Mouse (Mus musculus) left cerebral cortex, adult 8-10 months (tissue): Measurements from ENCODE around the gene Prrc2a. TPM values are rescaled to one million over a fixed set of nuclear protein-coding genes. Genes with fewer than 3 reads are reported as not detected.
"Not testable (repeated sequence)": the region's sequence is repeated elsewhere in the genome, so short reads cannot be mapped to it uniquely, and the experiment has no call there.

ENCODE experiments used
- DNase-seq, 2 experiments: peaks; one replicate each; pipeline ENCODE4 v3.0.0; 2022; ENCODE audit warnings: low spot score in 2 of 2
- total RNA-seq, 4 experiments: library from RNA; stranded (reverse); gene quantifications; 2 replicates each; pipeline ENCODE4 v1.2.4; 2022

The Prrc2a gene
- total RNA-seq, 4 experiments from 2014 or later, result 272 to 295 (median 280) TPM

GRCm38 (mm10) chr17:35135591-35136320 lies 28.9 kb downstream of the Prrc2a start:
- no peak for DNase-seq

GRCm38 (mm10) chr17:35134801-35135590 lies 29.7 kb downstream of the Prrc2a start, which contains the start of gene Bag6:
Gene Bag6 (plus strand): TSS chr17:35135178.
- peak; percentile 93 to 95 for DNase-seq

GRCm38 (mm10) chr17:35133517-35133916 lies 31.2 kb downstream of the Prrc2a start:
- DNase-seq, result no peak

- no peak for DNase-seq
Measured at GRCm38 (mm10) chr17:35132174-35132560, 32.5 kb downstream of the Prrc2a start.

- DNase-seq, result no peak
Measured at GRCm38 (mm10) chr17:35131500-35132173, 33.1 kb downstream of the Prrc2a start, which contains the start of gene Apom. Gene Apom (minus strand): TSS chr17:35132050.

GRCm38 (mm10) chr17:35131038-35131437 lies 33.7 kb downstream of the Prrc2a start:
- no peak for DNase-seq

- no peak for DNase-seq
Measured at GRCm38 (mm10) chr17:35128996-35129395, 35.7 kb downstream of the Prrc2a start.

GRCm38 (mm10) chr17:35127017-35127416 lies 37.7 kb downstream of the Prrc2a start:
- no peak for DNase-seq

GRCm38 (mm10) chr17:35126206-35126611 lies 38.5 kb downstream of the Prrc2a start, which contains the start of gene D17H6S53E:
Gene D17H6S53E (plus strand): TSS chr17:35126373.
- DNase-seq, result peak; percentile 56 to 66

- no peak for DNase-seq
Measured at GRCm38 (mm10) chr17:35125578-35125977, 39.1 kb downstream of the Prrc2a start.

GRCm38 (mm10) chr17:35125081-35125480 lies 39.6 kb downstream of the Prrc2a start:
- DNase-seq, result no peak

GRCm38 (mm10) chr17:35124261-35124896 lies 40.3 kb downstream of the Prrc2a start:
- DNase-seq, result not testable (repeated sequence)

- DNase-seq, result not testable (repeated sequence)
Measured at GRCm38 (mm10) chr17:35123287-35123686, 41.4 kb downstream of the Prrc2a start.

GRCm38 (mm10) chr17:35121871-35122303 lies 42.8 kb downstream of the Prrc2a start, which contains the start of gene Csnk2b:
Gene Csnk2b (minus strand): TSS chr17:35122053.
- DNase-seq, result peak; percentile 59 to 68

GRCm38 (mm10) chr17:35121143-35121799 lies 43.4 kb downstream of the Prrc2a start, which contains the start of gene Gpank1:
Gene Gpank1 (plus strand): TSS chr17:35121455.
- DNase-seq, result peak; percentile 91 to 99

- DNase-seq, result no peak
Measured at GRCm38 (mm10) chr17:35120745-35121142, 44.0 kb downstream of the Prrc2a start.

- DNase-seq, result no peak
Measured at GRCm38 (mm10) chr17:35115046-35116019, 49.4 kb downstream of the Prrc2a start, which contains the start of gene Ly6g5b. Gene Ly6g5b (minus strand): TSS chr17:35115428.

GRCm38 (mm10) chr17:35111774-35112173 lies 52.9 kb downstream of the Prrc2a start:
- DNase-seq, result no peak

GRCm38 (mm10) chr17:35108097-35108496 lies 56.6 kb downstream of the Prrc2a start, which contains the start of gene Ly6g5c:
Gene Ly6g5c (plus strand): TSS chr17:35108279.
- no peak for DNase-seq
